Mouse (Mus musculus): ENCODE data around the gene Fam180a. TPM values are rescaled to one million over a fixed set of nuclear protein-coding genes. Genes with fewer than 3 reads are reported as not detected.

Fam180a gene
- 1.4 and 2.5 TPM in 2 replicates for polyA plus RNA-seq (2012; rRNA removed)

GRCm38 (mm10) chr6:35326111-35326515, at the start of gene Fam180a:
TSS of gene Fam180a (minus strand) at chr6:35326141.

GRCm38 (mm10) chr6:35308037-35308436, 17.9 kb downstream of the Fam180a start, which contains the start of gene Slc13a4:
TSS of gene Slc13a4 (minus strand) at chr6:35308131.

Other genes with a start within 250 kb of the Fam180a start
- gene Cnot4, start 192.4 kb downstream of the Fam180a start, polyA plus RNA-seq (2012; rRNA removed): 5.5 and 11.5 TPM in 2 replicates
- 19.8 and 22.1 TPM in 2 replicates for gene Nup205, start 148.7 kb downstream of the Fam180a start, polyA plus RNA-seq (2012; rRNA removed)
- gene Slc13a4, start 18.0 kb downstream of the Fam180a start, polyA plus RNA-seq (2012; rRNA removed): 0.33 and 0.48 TPM in 2 replicates
- gene Mtpn, start 213.7 kb upstream of the Fam180a start, polyA plus RNA-seq (2012; rRNA removed): 41.4 and 180 TPM in 2 replicates

All from ovary, adult 2 months (tissue).